Mouse (Mus musculus) lung, embryonic 16.5 days (tissue): ENCODE results near the gene Jag2. TPM values are rescaled to one million over a fixed set of nuclear protein-coding genes. Genes with fewer than 3 reads are reported as not detected.

Experiments
- ATAC-seq: fragments of 200-750 bp; cut with Nextera tagmentation; 2 replicates; pipeline ENCODE4 v1.8.0; 2017; ENCODE audit warnings: low read depth, mild to moderate bottlenecking, moderate library complexity
- H3K27ac ChIP-seq: fragments of 300-500 bp; sonication (generic); 2 replicates; pipeline ENCODE4 v1.5.1; 2014; ENCODE audit warnings: mild to moderate bottlenecking, control low read depth, low read length
- H3K27me3 ChIP-seq: fragments of 300-500 bp; sonication (generic); 2 replicates; pipeline ENCODE4 v1.6.1; 2014; ENCODE audit warnings: low read depth, low read length, mixed read lengths; ENCODE audit not compliant: control insufficient read depth, insufficient read depth
- H3K36me3 ChIP-seq: fragments of 300-500 bp; sonication (generic); 2 replicates; pipeline ENCODE4 v1.6.1; 2014; ENCODE audit warnings: low read length; ENCODE audit not compliant: control insufficient read depth, insufficient read depth
- H3K4me1 ChIP-seq: fragments of 300-500 bp; sonication (generic); replicated peaks from 2 replicates; pipeline ENCODE4 v1.6.1; 2014; ENCODE audit warnings: low read length, mixed read lengths; ENCODE audit not compliant: control insufficient read depth, insufficient read depth
- H3K4me2 ChIP-seq: fragments of 300-500 bp; sonication (generic); 2 replicates; pipeline ENCODE4 v1.6.1; 2014; ENCODE audit warnings: low read depth, low read length, control low read depth
- H3K4me3 ChIP-seq: fragments of 300-500 bp; sonication (generic); 2 replicates; pipeline ENCODE4 v1.5.1; 2014; ENCODE audit warnings: mild to moderate bottlenecking, low read length, control low read depth
- H3K9ac ChIP-seq: fragments of 300-500 bp; sonication (generic); 2 replicates; pipeline ENCODE4 v1.6.1; 2014; ENCODE audit warnings: low read length, control low read depth
- H3K9me3 ChIP-seq: fragments of 300-500 bp; sonication (generic); 2 replicates; pipeline ENCODE4 v1.6.1; 2016; ENCODE audit warnings: low read length; ENCODE audit not compliant: control insufficient read depth
- WGBS: fragments of 180-500 bp; shearing (Covaris S2); extraction: QIAGEN DNeasy Blood & Tissue Kit; methylation state at CpG from one replicate; pipeline ENCODE4 v1.1.7; 2014; 5-methylcytosine and 5-hydroxymethylcytosine counted together
- polyA plus RNA-seq: library from polyadenylated mRNA; unstranded; fragments of >200 nt; fragmentation: Nextera tagmentation; extraction: Ambion mirVana; gene quantifications from 2 replicates; pipeline ENCODE4 v1.2.1, GENCODE M21; 2015

Jag2 gene
- polyA plus RNA-seq, 1 experiment from 2014 or later: 5.6 TPM

- H3K9me3 ChIP-seq: no peaks in the 10 kb centered on the region
- ATAC-seq: peak; percentile 91
- H3K36me3 ChIP-seq: no peaks in the 10 kb centered on the region
- 23% methylated on average over 16 of the region's 16 CpGs for WGBS
- H3K27me3 ChIP-seq: no peaks in the 10 kb centered on the region
- H3K4me1 ChIP-seq: peaks cover 12% of the 10 kb centered on the region
- no peak overlapping the region for H3K9ac ChIP-seq
- H3K27ac ChIP-seq: peak overlapping the region; percentile 70
- H3K4me2 ChIP-seq: peak overlapping the region; percentile 29; the same call in 1 of the 2 replicates
- no peak overlapping the region for H3K4me3 ChIP-seq
Measured at GRCm38 (mm10) chr12:112897522-112898212, 31.9 kb downstream of the Jag2 start.

- Histone ChIP-seq H3K9me3 (no peaks in the 10 kb centered on the region), H3K36me3 (no peaks in the 10 kb centered on the region), H3K4me1 (peaks cover 12% of the 10 kb centered on the region), H3K27ac (peak overlapping the region; percentile 83), H3K9ac (peak overlapping the region; percentile 31; the same call in 1 of the 2 replicates), H3K4me3 (no peak overlapping the region; the same call in none of the 2 replicates), H3K27me3 (no peaks in the 10 kb centered on the region), H3K4me2 (peak overlapping the region; percentile 40)
- ATAC-seq: peak; percentile 35
- 32% methylated on average over 4 of the region's 4 CpGs for WGBS
Measured at GRCm38 (mm10) chr12:112894969-112895368, 34.6 kb downstream of the Jag2 start.

- 44% methylated on average over 11 of the region's 11 CpGs for WGBS
- Histone ChIP-seq H3K27ac (peak overlapping the region; percentile 83), H3K4me2 (peak overlapping the region; percentile 40)
Measured at GRCm38 (mm10) chr12:112894303-112894884, 35.2 kb downstream of the Jag2 start.

GRCm38 (mm10) chr12:112885465-112885864 lies 44.1 kb downstream of the Jag2 start:
- Histone ChIP-seq H3K36me3 (no peaks in the 10 kb centered on the region), H3K9ac (no peak overlapping the region), H3K9me3 (0 out of 2 replicates have a peak, but pooled peaks cover 2% of the 10 kb centered on the region), H3K27ac (no peak overlapping the region), H3K4me2 (no peak overlapping the region), H3K4me1 (no peaks in the 10 kb centered on the region), H3K4me3 (no peak overlapping the region), H3K27me3 (no peaks in the 10 kb centered on the region)
- ATAC-seq: no peak
- WGBS: 48% methylated on average over 7 of the region's 7 CpGs

More at GRCm38 (mm10) chr12:112894303-112894884, 35.2 kb downstream of the Jag2 start:
- Histone ChIP-seq H3K36me3 (no peaks in the 10 kb centered on the region), H3K4me3 (no peak overlapping the region), H3K4me1 (peaks cover 12% of the 10 kb centered on the region), H3K27me3 (no peaks in the 10 kb centered on the region), H3K9ac (peak overlapping the region; percentile 22; the same call in 1 of the 2 replicates), H3K9me3 (no peaks in the 10 kb centered on the region)
- ATAC-seq: no peak

- H3K27me3 ChIP-seq: peaks cover 24% of the 10 kb centered on the region
- WGBS: 59% methylated on average over 6 of the region's 6 CpGs
- H3K9ac ChIP-seq: no peak overlapping the region
- no peaks in the 10 kb centered on the region for H3K9me3 ChIP-seq
- no peaks in the 10 kb centered on the region for H3K36me3 ChIP-seq
- no peak overlapping the region for H3K4me3 ChIP-seq
- H3K27ac ChIP-seq: no peak overlapping the region
- H3K4me1 ChIP-seq: peaks cover 23% of the 10 kb centered on the region
- no peak overlapping the region for H3K4me2 ChIP-seq
- no peak for ATAC-seq
Measured at GRCm38 (mm10) chr12:112881301-112881815, 48.2 kb downstream of the Jag2 start.

GRCm38 (mm10) chr12:112880661-112881060 lies 48.9 kb downstream of the Jag2 start:
- H3K4me2 ChIP-seq: no peak overlapping the region
- H3K9ac ChIP-seq: no peak overlapping the region
- H3K9me3 ChIP-seq: no peaks in the 10 kb centered on the region
- WGBS: 76% methylated on average over 4 of the region's 4 CpGs
- H3K36me3 ChIP-seq: no peaks in the 10 kb centered on the region
- H3K27ac ChIP-seq: no peak overlapping the region
- peaks cover 31% of the 10 kb centered on the region for H3K27me3 ChIP-seq
- H3K4me3 ChIP-seq: no peak overlapping the region
- no peak for ATAC-seq
- H3K4me1 ChIP-seq: peaks cover 30% of the 10 kb centered on the region

GRCm38 (mm10) chr12:112879731-112880130 lies 49.8 kb downstream of the Jag2 start:
- Histone ChIP-seq H3K4me1 (peaks cover 30% of the 10 kb centered on the region), H3K27ac (no peak overlapping the region), H3K27me3 (peaks cover 39% of the 10 kb centered on the region), H3K9ac (no peak overlapping the region), H3K36me3 (no peaks in the 10 kb centered on the region), H3K9me3 (no peaks in the 10 kb centered on the region), H3K4me2 (no peak overlapping the region), H3K4me3 (no peak overlapping the region)
- 68% methylated on average over 5 of the region's 5 CpGs for WGBS
- ATAC-seq: no peak

GRCm38 (mm10) chr12:112877607-112878020 lies 52.0 kb downstream of the Jag2 start:
- Histone ChIP-seq H3K36me3 (no peaks in the 10 kb centered on the region), H3K27me3 (peaks cover 55% of the 10 kb centered on the region), H3K9ac (peak overlapping the region; percentile 68), H3K27ac (peak overlapping the region; percentile 37), H3K4me3 (peak overlapping the region; percentile 48), H3K4me1 (peaks cover 37% of the 10 kb centered on the region), H3K4me2 (peak overlapping the region; percentile 92), H3K9me3 (no peaks in the 10 kb centered on the region)
- ATAC-seq: peak; percentile 77
- WGBS: 2% methylated on average over 37 of the region's 37 CpGs

- H3K4me3 ChIP-seq: peak overlapping the region; percentile 48
- H3K4me2 ChIP-seq: peak overlapping the region; percentile 92
- WGBS: 4% methylated on average over 17 of the region's 17 CpGs
- H3K27me3 ChIP-seq: peaks cover 57% of the 10 kb centered on the region
- peak overlapping the region; percentile 37 for H3K27ac ChIP-seq
- no peak for ATAC-seq
- peak overlapping the region; percentile 68 for H3K9ac ChIP-seq
- no peaks in the 10 kb centered on the region for H3K9me3 ChIP-seq
- no peaks in the 10 kb centered on the region for H3K36me3 ChIP-seq
- peaks cover 37% of the 10 kb centered on the region for H3K4me1 ChIP-seq
Measured at GRCm38 (mm10) chr12:112877073-112877576, 52.5 kb downstream of the Jag2 start.
